Mouse (Mus musculus) myocyte (in vitro differentiated cells): ENCODE results near the gene Dab1.

Experiments used
- E2F4 ChIP-seq: IDR thresholded peaks from one replicate; pipeline ENCODE4 v1.6.1; 2011; ENCODE audit warnings: mild to moderate bottlenecking, control low read depth, moderate library complexity; ENCODE audit not compliant: insufficient read depth
- MAX ChIP-seq: IDR thresholded peaks from one replicate; pipeline ENCODE4 v1.6.1; 2011; ENCODE audit warnings: low read depth, mild to moderate bottlenecking, control low read depth
- MYOG ChIP-seq, 3 experiments: IDR thresholded peaks; one replicate each; pipeline ENCODE4 v1.6.1; 2011; ENCODE audit warnings: control low read depth in 2 of 3, low read depth in 2 of 3, mild to moderate bottlenecking in 2 of 3; ENCODE audit not compliant: insufficient read length in 2 of 3, control insufficient read depth in 1 of 3, insufficient read depth in 1 of 3
- POLR2A ChIP-seq: IDR thresholded peaks from one replicate; pipeline ENCODE4 v1.6.1; 2011; ENCODE audit warnings: low read depth, mild to moderate bottlenecking, control low read depth, moderate library complexity; ENCODE audit not compliant: insufficient read length
- USF1 ChIP-seq: IDR thresholded peaks from one replicate; pipeline ENCODE4 v1.6.1; 2011; ENCODE audit warnings: low read depth, mild to moderate bottlenecking, control low read depth, moderate library complexity

DNA sequence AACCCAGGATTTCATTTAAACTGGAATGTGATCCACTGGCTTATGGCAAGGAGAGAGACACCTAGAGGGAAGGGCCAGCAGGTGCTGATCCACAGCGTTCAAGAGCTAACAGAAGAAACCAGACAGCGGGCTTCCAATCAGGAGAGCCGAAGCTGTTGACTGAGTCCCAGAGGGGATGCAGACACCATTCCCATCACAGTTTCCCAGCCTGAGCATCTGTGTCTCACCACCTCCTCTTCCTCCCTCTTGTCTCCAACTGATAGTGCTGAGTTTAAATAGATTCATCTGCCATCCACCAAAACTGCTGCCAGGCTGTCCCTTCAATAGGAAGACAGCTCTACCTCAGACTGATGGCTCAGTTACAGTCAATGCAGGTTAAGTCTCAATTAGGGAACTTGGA is 1134.9 kb downstream of the Dab1 start:
- TF ChIP-seq MAX (no peak), USF1 (no peak), POLR2A (no peak), MYOG (IDR thresholded peaks at IDR 0.05; ENCODE audit: control insufficient read depth in 1 of 3, insufficient read depth in 1 of 3, insufficient read length in 2 of 3, low read depth in 2 of 3) (no peak), E2F4 (no peak)
